Comparison of ENCODE assay signal across 28 mouse cellular contexts in the genomic region with DNA sequence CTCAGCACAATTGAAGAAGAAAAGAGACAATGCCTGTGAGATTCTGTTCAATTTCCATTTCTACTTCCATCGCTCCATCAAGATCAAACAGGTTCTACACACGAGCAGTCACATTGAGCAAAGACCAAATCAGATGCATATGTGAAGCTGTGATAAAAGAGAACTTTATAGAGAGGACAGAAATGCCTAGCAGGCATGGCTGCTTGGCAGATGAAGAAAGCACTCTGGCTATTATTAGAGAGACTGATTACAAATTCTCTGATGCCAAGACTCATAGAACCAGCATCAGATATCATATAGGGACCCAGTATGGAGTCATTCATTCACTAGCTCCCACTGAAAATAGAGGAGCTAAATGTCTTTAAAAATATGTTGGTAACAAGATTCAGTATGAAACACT. TPM values are rescaled to one million over a fixed set of nuclear protein-coding genes. Genes with fewer than 3 reads are reported as not detected.
DNase-seq lines count a peak whose midpoint lies in the region; ATAC-seq lines count a peak whose summit lies in the region.
"Had no signal": no experiment of that assay in that cellular context is flagged by ENCODE, and none has a peak within 500 bp of the region (broad histone marks: within the 10 kb centered on the region; RNA-seq: fewer than 3 reads in every experiment).

No protein-coding gene starts in this region.

- no peak overlapping the region for H3K4me3 ChIP-seq in limb, embryonic 13.5 days
- H3K4me3 ChIP-seq in limb, embryonic 10.5 days: no peak overlapping the region
- H3K4me3 ChIP-seq in midbrain, embryonic 16.5 days (ENCODE audit: low read depth, low read length): no peak overlapping the region
- no peak overlapping the region for H3K4me3 ChIP-seq in midbrain, embryonic 10.5 days
- H3K4me3 ChIP-seq: embryonic facial prominence, embryonic 13.5 days; embryonic facial prominence, embryonic 15.5 days; erythroblast, embryonic 14.5 days; forebrain, embryonic 10.5 days; forebrain, embryonic 12.5 days had no signal

- no peaks in the 10 kb centered on the region for H3K9me3 ChIP-seq in limb, embryonic 13.5 days
- no peaks in the 10 kb centered on the region for H3K9me3 ChIP-seq in limb, embryonic 10.5 days (replicated peaks)
- H3K9me3 ChIP-seq in midbrain, embryonic 16.5 days (replicated peaks; ENCODE audit: control insufficient read depth, low read length, poor library complexity, severe bottlenecking): no peaks in the 10 kb centered on the region
- H3K9me3 ChIP-seq in midbrain, embryonic 10.5 days (replicated peaks): no peaks in the 10 kb centered on the region
- H3K9me3 ChIP-seq: embryonic facial prominence, embryonic 13.5 days; embryonic facial prominence, embryonic 15.5 days; forebrain, embryonic 10.5 days; forebrain, embryonic 12.5 days; G1E had no signal

- H3K27ac ChIP-seq in limb, embryonic 13.5 days: no peak overlapping the region
- H3K27ac ChIP-seq in limb, embryonic 10.5 days: no peak overlapping the region
- H3K27ac ChIP-seq in midbrain, embryonic 16.5 days (ENCODE audit: low read length): no peak overlapping the region
- no peak overlapping the region for H3K27ac ChIP-seq in midbrain, embryonic 10.5 days (replicated peaks)
- H3K27ac ChIP-seq: embryonic facial prominence, embryonic 13.5 days; embryonic facial prominence, embryonic 15.5 days; forebrain, embryonic 10.5 days; forebrain, embryonic 12.5 days had no signal

- H3K4me2 ChIP-seq in limb, embryonic 13.5 days (replicated peaks): no peak overlapping the region
- H3K4me2 ChIP-seq in midbrain, embryonic 16.5 days (ENCODE audit: low read length): no peak overlapping the region
- H3K4me2 ChIP-seq: embryonic facial prominence, embryonic 13.5 days; embryonic facial prominence, embryonic 15.5 days; forebrain, embryonic 12.5 days had no signal

- no peaks in the 10 kb centered on the region for H3K27me3 ChIP-seq in limb, embryonic 13.5 days
- no peaks in the 10 kb centered on the region for H3K27me3 ChIP-seq in limb, embryonic 10.5 days (ENCODE audit: low read depth, poor library complexity, severe bottlenecking)
- no peaks in the 10 kb centered on the region for H3K27me3 ChIP-seq in midbrain, embryonic 16.5 days (ENCODE audit: control insufficient read depth, insufficient read depth, low read depth, low read length)
- H3K27me3 ChIP-seq in midbrain, embryonic 10.5 days (ENCODE audit: low read depth, poor library complexity, severe bottlenecking): no peaks in the 10 kb centered on the region
- H3K27me3 ChIP-seq: CH12.LX; embryonic facial prominence, embryonic 13.5 days; embryonic facial prominence, embryonic 15.5 days; forebrain, embryonic 12.5 days had no signal

- H3K9ac ChIP-seq in limb, embryonic 13.5 days: no peak overlapping the region
- no peak overlapping the region for H3K9ac ChIP-seq in midbrain, embryonic 16.5 days (ENCODE audit: low read depth, low read length)
- H3K9ac ChIP-seq: embryonic facial prominence, embryonic 13.5 days; embryonic facial prominence, embryonic 15.5 days; forebrain, embryonic 12.5 days had no signal

- 39% methylated on average over 2 of the region's 2 CpGs for WGBS in limb, embryonic 13.5 days
- WGBS in limb, embryonic 10.5 days: 76% methylated on average over 2 of the region's 2 CpGs
- WGBS in midbrain, embryonic 16.5 days: 43% methylated on average over 2 of the region's 2 CpGs
- WGBS in midbrain, embryonic 10.5 days: 80% methylated on average over 2 of the region's 2 CpGs

- ATAC-seq in limb, embryonic 13.5 days (ENCODE audit: low FRiP score, low read depth): peak; percentile 57; the same call in 1 of the 2 replicates
- ATAC-seq in midbrain, embryonic 16.5 days: peak; percentile 42; the same call in 1 of the 2 replicates
- ATAC-seq: activated CD4-positive, CD25-positive, alpha-beta regulatory T cell, adult 4 months; CD4-positive, CD25-positive, alpha-beta regulatory T cell, adult 4 months; forebrain, embryonic 14.5 days; forebrain, embryonic 16.5 days; Patski had no signal

- H3K4me1 ChIP-seq in limb, embryonic 13.5 days: no peaks in the 10 kb centered on the region
- no peaks in the 10 kb centered on the region for H3K4me1 ChIP-seq in limb, embryonic 10.5 days
- H3K4me1 ChIP-seq in midbrain, embryonic 16.5 days (ENCODE audit: control insufficient read depth, insufficient read depth, low read length): no peaks in the 10 kb centered on the region
- H3K4me1 ChIP-seq in midbrain, embryonic 10.5 days: no peaks in the 10 kb centered on the region
- H3K4me1 ChIP-seq: embryonic facial prominence, embryonic 13.5 days; embryonic facial prominence, embryonic 15.5 days; forebrain, embryonic 12.5 days had no signal

- no peak for DNase-seq in limb, embryonic 10.5 days (ENCODE audit: low spot score)
- DNase-seq in midbrain, embryonic 10.5 days (ENCODE audit: low spot score): no peak
- DNase-seq in lung, postnatal 14 days: no peak
- DNase-seq: adrenal gland, adult 8-10 months; adrenal gland, postnatal 14 days; adrenal gland, postnatal 36 days; B cell, adult 2 months; cerebellum, adult 11 months; cerebellum, adult 18-20 months; cerebellum, adult 8-10 months; cerebellum, adult 9-11 months; cerebellum, postnatal 14 days; cerebellum, postnatal 36 days; embryo, embryonic 11 days had no signal

- H3K36me3 ChIP-seq in limb, embryonic 13.5 days: no peaks in the 10 kb centered on the region
- no peaks in the 10 kb centered on the region for H3K36me3 ChIP-seq in limb, embryonic 10.5 days
- no peaks in the 10 kb centered on the region for H3K36me3 ChIP-seq in midbrain, embryonic 16.5 days (ENCODE audit: control insufficient read depth, insufficient read depth, low read length)
- no peaks in the 10 kb centered on the region for H3K36me3 ChIP-seq in midbrain, embryonic 10.5 days
- H3K36me3 ChIP-seq: embryonic facial prominence, embryonic 13.5 days; embryonic facial prominence, embryonic 15.5 days; forebrain, embryonic 10.5 days; forebrain, embryonic 12.5 days; G1E had no signal

RNA-seq across cellular contexts. Expression of gene Kcna4, which starts 24.2 kb away (rescaled TPM):
- polyA plus RNA-seq in limb, embryonic 13.5 days (2015; fragmentation: Nextera tagmentation; extraction: Ambion mirVana): 1.1 and 1.2 TPM in 2 replicates
- polyA plus RNA-seq in limb, embryonic 10.5 days (2016; fragmentation: Nextera tagmentation; extraction: Ambion mirVana): 0.05 and 0.06 TPM in 2 replicates
- 12.3 and 12.6 TPM in 2 replicates for polyA plus RNA-seq in midbrain, embryonic 16.5 days (2015; fragmentation: Nextera tagmentation; extraction: Ambion mirVana)
- polyA plus RNA-seq in midbrain, embryonic 10.5 days (2016; fragmentation: Nextera tagmentation; extraction: Ambion mirVana): 0.20 and 0.39 TPM in 2 replicates
- polyA plus RNA-seq: activated CD4-positive, CD25-positive, alpha-beta regulatory T cell, adult 4 months; CD4-positive, CD25-positive, alpha-beta regulatory T cell, adult 4 months; erythroblast, embryonic 14.5 days; G1E; Patski had no signal
